Mouse (Mus musculus): ENCODE results near the gene Dmrt1.

GRCm38 (mm10) chr19:25461553-25462320 is 43.7 kb upstream of the Dmrt1 start:
- no peak for TF ChIP-seq POLR2A (IDR thresholded peaks at IDR 0.05; ENCODE audit: borderline replicate concordance, extremely low read depth, low read depth, low read length)
- no peak for TF ChIP-seq CTCF (IDR thresholded peaks at IDR 0.05; ENCODE audit: insufficient read depth, low read length)
